Mouse (Mus musculus) c-Kit-positive CD71-positive TER-119-negative erythroid progenitor cells, embryonic 14.5 days (primary cell): ENCODE measurements around the gene Trpc3.
"Not testable (repeated sequence)": the region's sequence is repeated elsewhere in the genome, so short reads cannot be mapped to it uniquely, and the experiment has no call there.

ENCODE experiments used
- DNase-seq: peaks from one replicate; pipeline ENCODE4 v3.0.0-alpha.2; 2013; ENCODE audit warnings: low read depth

Trpc3 gene

GRCm38 (mm10) chr3:36689392-36690291 lies at the start of gene Trpc3:
TSS of gene Trpc3 (minus strand) at chr3:36690167.
- DNase-seq = no peak

- no peak for DNase-seq
Measured at GRCm38 (mm10) chr3:36738071-36738470, 48.1 kb upstream of the Trpc3 start.

- DNase-seq = no peak
Measured at GRCm38 (mm10) chr3:36733075-36733474, 43.1 kb upstream of the Trpc3 start.

- no peak for DNase-seq
Measured at GRCm38 (mm10) chr3:36726545-36726944, 36.6 kb upstream of the Trpc3 start.

- DNase-seq = no peak
Measured at GRCm38 (mm10) chr3:36721850-36722249, 31.9 kb upstream of the Trpc3 start.

- DNase-seq = no peak
Measured at GRCm38 (mm10) chr3:36709521-36709920, 19.6 kb upstream of the Trpc3 start.

- DNase-seq = no peak
Measured at GRCm38 (mm10) chr3:36690292-36690650, 304 bp upstream of the Trpc3 start.

GRCm38 (mm10) chr3:36688874-36689273 lies 1.1 kb downstream of the Trpc3 start:
- DNase-seq = peak; percentile 13

- no peak for DNase-seq
Measured at GRCm38 (mm10) chr3:36675822-36676221, 14.1 kb downstream of the Trpc3 start.

- no peak for DNase-seq
Measured at GRCm38 (mm10) chr3:36667814-36668213, 22.2 kb downstream of the Trpc3 start.

GRCm38 (mm10) chr3:36645245-36645559 lies 44.8 kb downstream of the Trpc3 start:
- DNase-seq = not testable (repeated sequence)

- DNase-seq = no peak
Measured at GRCm38 (mm10) chr3:36644554-36645244, 45.3 kb downstream of the Trpc3 start.

- DNase-seq = no peak
Measured at GRCm38 (mm10) chr3:36643354-36643753, 46.6 kb downstream of the Trpc3 start.

- no peak for DNase-seq
Measured at GRCm38 (mm10) chr3:36642736-36643135, 47.2 kb downstream of the Trpc3 start.

- no peak for DNase-seq
Measured at GRCm38 (mm10) chr3:36640787-36641186, 49.2 kb downstream of the Trpc3 start.

GRCm38 (mm10) chr3:36635449-36635848 lies 54.5 kb downstream of the Trpc3 start:
- no peak for DNase-seq

GRCm38 (mm10) chr3:36626803-36627202 lies 63.2 kb downstream of the Trpc3 start:
- DNase-seq = no peak

GRCm38 (mm10) chr3:36618181-36618580 lies 71.8 kb downstream of the Trpc3 start:
- no peak for DNase-seq

- DNase-seq = no peak
Measured at GRCm38 (mm10) chr3:36613908-36614255, 76.1 kb downstream of the Trpc3 start.

- peak; percentile 86 for DNase-seq
Measured at GRCm38 (mm10) chr3:36613202-36613907, 76.6 kb downstream of the Trpc3 start, which contains the start of gene Bbs7. TSS of gene Bbs7 (minus strand) at chr3:36613477.

GRCm38 (mm10) chr3:36612687-36613086 lies 77.3 kb downstream of the Trpc3 start:
- no peak for DNase-seq

- DNase-seq = peak; percentile 42
Measured at GRCm38 (mm10) chr3:36605894-36606783, 83.8 kb downstream of the Trpc3 start.
